Mouse (Mus musculus): Measurements from ENCODE around the gene Cxcr5. TPM values are rescaled to one million over a fixed set of nuclear protein-coding genes. Genes with fewer than 3 reads are reported as not detected.

Gene Cxcr5
- polyA plus RNA-seq, 1 experiment from 2014 or later, result 0.48 TPM

DNA sequence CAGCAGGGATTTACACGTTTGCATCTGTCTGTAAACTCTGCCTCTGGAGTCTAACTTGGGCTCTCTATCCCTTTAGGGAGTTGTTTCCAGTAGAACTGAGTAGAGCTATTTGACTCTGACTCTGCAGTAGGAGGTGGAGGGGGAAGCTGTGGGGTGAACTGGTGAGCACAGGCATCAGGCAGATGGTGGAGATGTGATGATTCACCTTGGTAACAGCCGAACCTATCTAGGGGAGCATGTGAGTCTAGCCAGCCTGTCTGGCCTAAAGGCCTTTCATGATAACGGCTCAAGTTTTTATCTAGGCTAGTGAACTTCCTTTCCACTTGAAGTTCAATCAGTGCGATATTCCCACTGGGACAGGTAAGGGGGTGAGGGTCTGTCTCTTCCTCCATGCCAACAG, 44.3 kb downstream of the Cxcr5 start:
- no peaks in the 10 kb centered on the region for H3K4me1 ChIP-seq (replicated peaks; ENCODE audit: control insufficient read depth, insufficient read depth, low read length)
- no peak overlapping the region for H3K27ac ChIP-seq (ENCODE audit: low read depth, low read length)
- 73% methylated on average over 4 of the region's 4 CpGs for WGBS
- H3K27me3 ChIP-seq (ENCODE audit: control insufficient read depth, insufficient read depth, low read length), result no peaks in the 10 kb centered on the region
- ATAC-seq (ENCODE audit: low FRiP score) (no peak), DNase-seq (ENCODE audit: low spot score) (no peak)
- no peaks in the 10 kb centered on the region for H3K36me3 ChIP-seq (ENCODE audit: control insufficient read depth, insufficient read depth, low read length)
- no peaks in the 10 kb centered on the region for H3K9me3 ChIP-seq (ENCODE audit: control insufficient read depth, low read length)
- no peak overlapping the region for H3K9ac ChIP-seq (ENCODE audit: low read depth, low read length)
- H3K4me2 ChIP-seq (replicated peaks; ENCODE audit: low read depth, low read length), result no peak overlapping the region
- H3K4me3 ChIP-seq (ENCODE audit: low read depth, low read length), result no peak overlapping the region

DNA sequence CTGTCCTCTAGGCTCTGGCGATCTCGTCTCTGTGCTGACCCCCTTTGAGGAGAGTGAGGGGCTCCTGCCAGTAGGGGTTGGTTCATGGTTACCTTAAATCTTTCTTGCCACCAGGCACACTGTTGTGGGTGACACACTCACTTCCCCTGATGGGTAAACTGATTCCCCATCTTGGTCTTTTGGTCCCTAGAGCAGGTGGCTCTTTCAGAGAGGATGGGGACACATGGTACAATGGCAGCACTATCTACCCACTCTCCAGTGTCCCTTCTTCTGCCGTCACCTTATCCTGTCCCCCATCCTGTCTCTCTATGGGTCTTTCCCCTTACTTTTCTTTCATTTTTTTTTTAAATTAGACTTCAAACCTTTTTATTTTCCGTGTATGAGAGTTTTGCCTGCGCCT, 45.8 kb downstream of the Cxcr5 start:
- WGBS, result 94% methylated on average over 5 of the region's 5 CpGs

DNA sequence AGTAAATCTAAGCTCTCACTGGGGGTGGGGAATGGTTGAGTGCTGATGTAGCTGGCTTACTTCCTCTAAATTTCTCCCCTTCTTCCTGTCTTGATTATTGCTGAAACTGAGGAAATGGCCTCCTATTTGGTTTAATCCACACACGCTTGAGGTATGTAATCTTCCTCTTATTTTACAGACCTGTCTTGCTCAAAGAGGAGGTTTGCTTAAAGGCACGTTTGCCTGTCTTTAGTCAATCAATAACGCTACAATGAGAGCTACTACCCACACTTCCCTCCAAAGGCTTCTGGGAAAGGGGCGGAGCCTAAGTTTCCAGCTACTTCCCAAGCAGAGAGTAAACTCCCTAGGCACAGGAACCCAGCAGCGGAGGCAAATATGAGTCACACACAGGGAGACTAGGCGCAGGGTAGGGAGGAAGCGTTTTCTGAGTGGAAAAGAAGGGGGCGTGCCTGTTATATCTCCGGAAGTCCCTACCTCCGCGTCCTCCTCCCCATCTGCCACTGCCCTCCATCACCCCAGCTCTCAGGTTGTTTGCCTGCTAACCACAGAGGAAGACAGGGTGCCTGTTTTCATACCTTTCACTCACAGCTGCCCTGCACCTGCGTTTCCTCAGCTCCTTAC, 46.4 kb downstream of the Cxcr5 start:
- Histone ChIP-seq H3K27me3 (ENCODE audit: control insufficient read depth, insufficient read depth, low read length) (no peaks in the 10 kb centered on the region), H3K4me3 (ENCODE audit: low read depth, low read length) (no peak overlapping the region), H3K36me3 (ENCODE audit: control insufficient read depth, insufficient read depth, low read length) (no peaks in the 10 kb centered on the region), H3K9ac (ENCODE audit: low read depth, low read length) (no peak overlapping the region), H3K4me2 (replicated peaks; ENCODE audit: low read depth, low read length) (no peak overlapping the region), H3K9me3 (ENCODE audit: control insufficient read depth, low read length) (no peaks in the 10 kb centered on the region), H3K4me1 (replicated peaks; ENCODE audit: control insufficient read depth, insufficient read depth, low read length) (no peaks in the 10 kb centered on the region), H3K27ac (ENCODE audit: low read depth, low read length) (no peak overlapping the region)
- DNase-seq (ENCODE audit: low spot score) (no peak), ATAC-seq (ENCODE audit: low FRiP score) (no peak)
- WGBS, result 67% methylated on average over 12 of the region's 12 CpGs

More for the DNA sequence above, 45.8 kb downstream of the Cxcr5 start:
- no peaks in the 10 kb centered on the region for H3K36me3 ChIP-seq (ENCODE audit: control insufficient read depth, insufficient read depth, low read length)
- no peak overlapping the region for H3K9ac ChIP-seq (ENCODE audit: low read depth, low read length)
- no peak overlapping the region for H3K4me2 ChIP-seq (replicated peaks; ENCODE audit: low read depth, low read length)
- ATAC-seq (ENCODE audit: low FRiP score) (no peak), DNase-seq (ENCODE audit: low spot score) (no peak)
- H3K4me3 ChIP-seq (ENCODE audit: low read depth, low read length), result no peak overlapping the region
- no peaks in the 10 kb centered on the region for H3K9me3 ChIP-seq (ENCODE audit: control insufficient read depth, low read length)
- no peaks in the 10 kb centered on the region for H3K4me1 ChIP-seq (replicated peaks; ENCODE audit: control insufficient read depth, insufficient read depth, low read length)
- no peaks in the 10 kb centered on the region for H3K27me3 ChIP-seq (ENCODE audit: control insufficient read depth, insufficient read depth, low read length)
- H3K27ac ChIP-seq (ENCODE audit: low read depth, low read length), result no peak overlapping the region

DNA sequence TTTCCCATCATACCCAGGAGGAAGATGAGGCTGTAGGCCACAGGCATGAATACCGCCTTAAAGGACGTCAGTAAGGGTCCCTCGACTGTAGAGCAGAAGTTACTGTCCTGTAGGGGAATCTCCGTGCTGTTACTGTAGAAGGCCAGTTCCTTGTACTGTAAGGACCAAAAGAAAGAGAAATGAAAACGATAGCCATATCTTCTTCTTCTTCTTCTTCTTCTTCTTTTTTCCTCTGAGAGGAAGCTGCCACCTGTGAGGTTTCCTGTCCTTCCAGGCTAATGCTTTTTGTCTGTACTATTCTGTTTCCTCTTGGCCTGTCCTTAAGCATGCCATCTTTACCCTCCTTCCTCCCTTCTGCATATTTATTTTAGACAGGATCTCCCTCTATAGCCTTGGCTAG, 47.5 kb downstream of the Cxcr5 start:
- Histone ChIP-seq H3K27me3 (ENCODE audit: control insufficient read depth, insufficient read depth, low read length) (no peaks in the 10 kb centered on the region), H3K9me3 (ENCODE audit: control insufficient read depth, low read length) (no peaks in the 10 kb centered on the region), H3K27ac (ENCODE audit: low read depth, low read length) (no peak overlapping the region), H3K36me3 (ENCODE audit: control insufficient read depth, insufficient read depth, low read length) (no peaks in the 10 kb centered on the region), H3K4me1 (replicated peaks; ENCODE audit: control insufficient read depth, insufficient read depth, low read length) (0 out of 2 replicates have a peak, but pooled peaks cover 3% of the 10 kb centered on the region), H3K4me2 (replicated peaks; ENCODE audit: low read depth, low read length) (no peak overlapping the region), H3K4me3 (ENCODE audit: low read depth, low read length) (no peak overlapping the region), H3K9ac (ENCODE audit: low read depth, low read length) (no peak overlapping the region)
- WGBS, result 90% methylated on average over 5 of the region's 5 CpGs
- ATAC-seq (ENCODE audit: low FRiP score), result no peak
- no peak for DNase-seq (ENCODE audit: low spot score)

DNA sequence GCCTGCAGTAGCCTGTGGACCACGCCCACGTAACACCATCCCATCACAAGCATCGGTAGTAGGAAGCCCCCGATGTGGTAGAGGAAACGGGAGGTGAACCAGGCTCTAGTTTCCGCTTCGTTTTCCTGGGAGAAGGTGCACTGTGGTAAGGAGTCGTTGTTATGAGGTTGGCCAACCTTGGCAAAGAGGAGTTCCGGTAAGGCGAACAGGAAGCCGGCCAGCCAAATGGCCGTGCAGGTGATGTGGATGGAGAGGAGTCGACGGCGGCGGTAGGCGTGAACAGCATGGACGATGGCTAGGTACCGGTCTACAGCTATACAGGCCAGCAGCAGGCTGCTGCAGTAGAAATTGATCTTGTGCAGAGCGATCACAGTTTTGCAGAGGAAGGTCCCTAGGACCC, 48.1 kb downstream of the Cxcr5 start:
- no peak for ATAC-seq (ENCODE audit: low FRiP score)
- Histone ChIP-seq H3K9ac (ENCODE audit: low read depth, low read length) (no peak overlapping the region), H3K4me2 (replicated peaks; ENCODE audit: low read depth, low read length) (no peak overlapping the region), H3K4me3 (ENCODE audit: low read depth, low read length) (no peak overlapping the region), H3K9me3 (ENCODE audit: control insufficient read depth, low read length) (no peaks in the 10 kb centered on the region), H3K36me3 (ENCODE audit: control insufficient read depth, insufficient read depth, low read length) (no peaks in the 10 kb centered on the region), H3K4me1 (replicated peaks; ENCODE audit: control insufficient read depth, insufficient read depth, low read length) (0 out of 2 replicates have a peak, but pooled peaks cover 3% of the 10 kb centered on the region), H3K27ac (ENCODE audit: low read depth, low read length) (no peak overlapping the region), H3K27me3 (ENCODE audit: control insufficient read depth, insufficient read depth, low read length) (no peaks in the 10 kb centered on the region)
- DNase-seq (ENCODE audit: low spot score), result no peak
- 78% methylated on average over 20 of the region's 20 CpGs for WGBS

DNA sequence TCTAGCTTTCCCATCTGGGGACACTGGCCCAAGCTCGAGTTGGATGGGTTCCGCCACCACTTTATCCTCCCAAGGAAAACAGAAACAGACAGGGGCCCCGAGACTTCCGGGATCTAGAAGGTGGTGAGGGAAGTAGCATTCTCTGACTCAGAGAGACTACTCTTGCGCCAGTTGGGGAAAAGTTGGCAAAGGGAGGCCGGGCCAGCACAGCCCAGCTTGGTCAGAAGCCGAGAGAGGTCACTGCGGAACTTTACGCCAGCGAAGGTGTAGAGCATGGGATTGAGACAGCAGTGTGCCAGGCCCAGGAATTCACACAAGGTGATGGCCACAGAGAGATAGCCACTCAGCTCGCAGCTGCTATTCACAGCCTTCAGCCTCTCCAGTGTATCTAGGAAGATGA, 48.6 kb downstream of the Cxcr5 start:
- Histone ChIP-seq H3K9me3 (ENCODE audit: control insufficient read depth, low read length) (no peaks in the 10 kb centered on the region), H3K4me2 (replicated peaks; ENCODE audit: low read depth, low read length) (no peak overlapping the region), H3K36me3 (ENCODE audit: control insufficient read depth, insufficient read depth, low read length) (no peaks in the 10 kb centered on the region), H3K27me3 (ENCODE audit: control insufficient read depth, insufficient read depth, low read length) (no peaks in the 10 kb centered on the region), H3K27ac (ENCODE audit: low read depth, low read length) (no peak overlapping the region), H3K4me1 (replicated peaks; ENCODE audit: control insufficient read depth, insufficient read depth, low read length) (0 out of 2 replicates have a peak, but pooled peaks cover 3% of the 10 kb centered on the region), H3K9ac (ENCODE audit: low read depth, low read length) (no peak overlapping the region), H3K4me3 (ENCODE audit: low read depth, low read length) (no peak overlapping the region)
- DNase-seq (ENCODE audit: low spot score) (no peak), ATAC-seq (ENCODE audit: low FRiP score) (no peak)
- 92% methylated on average over 11 of the region's 11 CpGs for WGBS

DNA sequence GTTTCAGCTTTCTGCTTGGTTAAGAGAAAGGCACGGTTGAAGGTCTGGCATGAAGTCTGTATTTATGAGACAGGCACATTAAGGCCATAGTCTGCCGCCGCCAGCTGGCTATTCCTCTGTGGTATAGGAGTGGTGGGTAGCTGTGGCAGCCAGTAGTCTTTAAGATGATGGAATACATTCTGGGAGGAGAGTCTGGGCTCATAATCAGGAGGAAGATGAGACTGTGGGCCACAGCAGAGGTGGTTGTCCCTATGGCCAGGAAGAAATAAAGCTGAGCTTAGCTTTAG, 49.0 kb downstream of the Cxcr5 start:
- no peak for DNase-seq (ENCODE audit: low spot score)
- ATAC-seq (ENCODE audit: low FRiP score), result no peak
- H3K27ac ChIP-seq (ENCODE audit: low read depth, low read length), result no peak overlapping the region
- H3K9ac ChIP-seq (ENCODE audit: low read depth, low read length), result no peak overlapping the region
- no peak overlapping the region for H3K4me3 ChIP-seq (ENCODE audit: low read depth, low read length)
- WGBS, result 89% methylated on average over 3 of the region's 3 CpGs
- H3K27me3 ChIP-seq (ENCODE audit: control insufficient read depth, insufficient read depth, low read length), result no peaks in the 10 kb centered on the region
- H3K9me3 ChIP-seq (ENCODE audit: control insufficient read depth, low read length), result no peaks in the 10 kb centered on the region
- H3K36me3 ChIP-seq (ENCODE audit: control insufficient read depth, insufficient read depth, low read length), result no peaks in the 10 kb centered on the region
- 0 out of 2 replicates have a peak, but pooled peaks cover 3% of the 10 kb centered on the region for H3K4me1 ChIP-seq (replicated peaks; ENCODE audit: control insufficient read depth, insufficient read depth, low read length)
- H3K4me2 ChIP-seq (replicated peaks; ENCODE audit: low read depth, low read length), result no peak overlapping the region

DNA sequence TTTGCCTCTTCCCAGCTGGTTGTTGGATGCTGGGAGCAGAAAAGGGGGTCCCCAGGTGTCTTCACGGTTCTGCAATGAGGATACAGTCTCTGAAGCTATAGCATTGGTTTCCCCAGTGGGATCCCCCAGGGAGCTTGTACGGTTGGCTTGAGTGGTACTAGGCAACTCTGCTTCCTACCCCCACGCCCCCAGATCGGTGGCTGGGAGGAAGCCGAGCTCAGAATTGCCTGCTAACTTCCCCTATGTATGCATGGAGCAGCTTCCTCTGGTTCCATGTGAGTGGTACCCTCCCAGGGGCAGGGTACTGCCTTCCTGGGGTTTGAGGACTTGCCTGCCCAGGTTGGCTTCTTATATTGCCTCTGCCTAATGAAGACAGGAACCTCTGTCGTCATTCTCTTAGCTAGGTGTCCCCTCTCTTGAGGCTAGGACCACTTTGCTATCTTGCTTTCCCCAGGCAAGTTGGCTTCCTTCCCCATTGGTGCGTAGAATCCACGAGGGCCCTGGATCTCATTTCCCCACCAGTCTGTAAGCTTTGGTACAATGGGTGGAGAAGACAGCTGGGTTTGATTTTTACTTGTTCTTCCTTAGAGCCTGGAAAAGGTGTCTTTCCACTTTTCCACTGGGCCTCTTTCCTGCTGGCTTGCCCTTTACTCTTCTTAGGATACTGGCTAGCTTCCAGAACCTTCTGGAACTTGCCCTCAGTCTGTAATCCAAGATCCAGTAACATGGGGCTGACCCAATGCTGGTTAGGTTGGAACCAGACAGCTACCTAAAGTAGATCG, 49.6 kb downstream of the Cxcr5 start:
- ATAC-seq (ENCODE audit: low FRiP score) (no peak), DNase-seq (ENCODE audit: low spot score) (no peak)
- Histone ChIP-seq H3K9me3 (ENCODE audit: control insufficient read depth, low read length) (no peaks in the 10 kb centered on the region), H3K36me3 (ENCODE audit: control insufficient read depth, insufficient read depth, low read length) (no peaks in the 10 kb centered on the region), H3K4me1 (replicated peaks; ENCODE audit: control insufficient read depth, insufficient read depth, low read length) (0 out of 2 replicates have a peak, but pooled peaks cover 3% of the 10 kb centered on the region), H3K27me3 (ENCODE audit: control insufficient read depth, insufficient read depth, low read length) (no peaks in the 10 kb centered on the region), H3K4me3 (ENCODE audit: low read depth, low read length) (no peak overlapping the region), H3K4me2 (replicated peaks; ENCODE audit: low read depth, low read length) (no peak overlapping the region), H3K27ac (ENCODE audit: low read depth, low read length) (no peak overlapping the region), H3K9ac (ENCODE audit: low read depth, low read length) (no peak overlapping the region)
- WGBS, result 79% methylated on average over 9 of the region's 9 CpGs

Data from hindbrain, embryonic 11.5 days (tissue).